8 mouse cellular contexts compared by ENCODE assay signal in the genomic region with DNA sequence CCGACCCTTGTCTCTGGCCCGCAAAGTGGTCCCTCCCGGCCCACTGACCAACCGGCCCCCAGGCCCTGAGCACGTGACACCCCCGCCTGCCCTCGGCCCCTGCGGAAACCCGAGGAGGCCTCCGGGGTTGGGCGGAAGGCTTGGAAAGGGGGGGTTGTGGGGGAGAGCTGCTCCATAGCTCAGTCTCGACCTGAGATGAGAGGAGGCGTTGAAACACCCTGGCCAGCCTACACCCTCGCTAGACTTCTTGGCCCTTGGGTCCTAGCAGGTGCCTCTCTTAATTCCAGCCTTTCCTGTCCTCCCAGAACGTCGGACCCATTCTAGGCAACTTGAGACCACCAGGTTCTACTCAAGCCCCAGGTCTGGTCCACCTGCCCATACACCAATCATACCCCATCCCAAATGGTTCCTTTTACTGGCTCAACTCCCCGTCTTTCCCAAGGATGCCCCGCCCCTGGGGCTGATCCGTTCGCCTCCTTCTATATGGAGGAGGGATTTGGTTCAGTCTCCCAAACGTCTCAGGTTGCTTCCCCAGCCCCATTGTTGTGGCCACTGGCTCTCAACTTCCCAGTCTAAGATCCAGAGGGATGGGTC. TPM values are rescaled to one million over a fixed set of nuclear protein-coding genes. Genes with fewer than 3 reads are reported as not detected.
DNase-seq lines count a peak whose midpoint lies in the region; ATAC-seq lines count a peak whose summit lies in the region.

A gene (minus strand): TSS at position 45 of the 594 bp plus-strand sequence.

- H3K27me3 ChIP-seq in forebrain, embryonic 11.5 days (ENCODE audit: control insufficient read depth, insufficient read depth, low read length): no peaks in the 10 kb centered on the region
- peaks cover 26% of the 10 kb centered on the region for H3K27me3 ChIP-seq in midbrain, embryonic 12.5 days

- peak within 1 kb of the TSS; percentile 83 for H3K9ac ChIP-seq in forebrain, embryonic 11.5 days (ENCODE audit: low read length)
- peak within 1 kb of the TSS; percentile 64 for H3K9ac ChIP-seq in midbrain, embryonic 12.5 days (replicated peaks)

- peaks cover 4% of the 10 kb centered on the region; the same call in 1 of the 2 replicates for H3K4me1 ChIP-seq in forebrain, embryonic 11.5 days (replicated peaks; ENCODE audit: control insufficient read depth, insufficient read depth, low read length)
- peaks cover 30% of the 10 kb centered on the region for H3K4me1 ChIP-seq in midbrain, embryonic 12.5 days

- H3K9me3 ChIP-seq in forebrain, embryonic 11.5 days (ENCODE audit: control insufficient read depth, low read length): no peaks in the 10 kb centered on the region
- no peaks in the 10 kb centered on the region for H3K9me3 ChIP-seq in midbrain, embryonic 12.5 days

- H3K4me3 ChIP-seq in forebrain, embryonic 11.5 days (ENCODE audit: low read depth, low read length): peak within 1 kb of the TSS; percentile 57
- H3K4me3 ChIP-seq in midbrain, embryonic 12.5 days: peak within 1 kb of the TSS; percentile 55

- no peaks in the 10 kb centered on the region for H3K36me3 ChIP-seq in forebrain, embryonic 11.5 days (ENCODE audit: control insufficient read depth, insufficient read depth, low read length)
- peaks cover 33% of the 10 kb centered on the region for H3K36me3 ChIP-seq in midbrain, embryonic 12.5 days

- peak within 1 kb of the TSS; percentile 37; the same call in 1 of the 2 replicates for H3K27ac ChIP-seq in forebrain, embryonic 11.5 days (ENCODE audit: low read depth, low read length)
- H3K27ac ChIP-seq in midbrain, embryonic 12.5 days (replicated peaks): peak within 1 kb of the TSS; percentile 44

- WGBS in forebrain, embryonic 11.5 days: under 1% methylated on average over 21 of the region's 21 CpGs
- 0% methylated on average over 21 of the region's 21 CpGs for WGBS in midbrain, embryonic 12.5 days

- intact Hi-C loops in heart, postnatal 10 days (cut with DNase I): no loop called here

- peak; percentile 84 for ATAC-seq in forebrain, embryonic 11.5 days (replicated peaks; ENCODE audit: low FRiP score)
- peak; percentile 79 for ATAC-seq in midbrain, embryonic 12.5 days (ENCODE audit: low FRiP score, low read depth)

- peak within 1 kb of the TSS; percentile 93 for H3K4me2 ChIP-seq in forebrain, embryonic 11.5 days (ENCODE audit: low read depth, low read length, severe bottlenecking)
- H3K4me2 ChIP-seq in midbrain, embryonic 12.5 days (replicated peaks): peak within 1 kb of the TSS; percentile 99

- DNase-seq in Muller cell, postnatal 12 days (ENCODE audit: inconsistent ontology term): peak; percentile 47
- peak; percentile 64 to 76 for DNase-seq in adrenal gland, postnatal 36 days
- peak; percentile 85 for DNase-seq in forebrain, embryonic 11.5 days (ENCODE audit: low spot score)
- DNase-seq in heart, postnatal 10 days: peak in 1 of 2 experiments; percentile 76
- DNase-seq in kidney, postnatal 4 days: peak; percentile 59 to 77
- no peak for DNase-seq in right cerebral cortex, postnatal 14 days
- DNase-seq in spleen, postnatal 4 days (ENCODE audit: low spot score in 2 of 2): no peak

RNA-seq across cellular contexts. Expression of the gene that starts here (rescaled TPM):
- 10 to 100 TPM in 1 of 2 experiments, 1 to 10 TPM in 1; 8.8 to 10.6 TPM for total RNA-seq in adrenal gland, postnatal 36 days (2021)
- 26.9 and 29.8 TPM in 2 replicates for polyA plus RNA-seq in forebrain, embryonic 11.5 days (2014; fragmentation: Nextera tagmentation; extraction: Ambion mirVana)
- total RNA-seq in heart, postnatal 10 days (2021): 10 to 100 TPM; 23.8 to 24.8 TPM
- polyA plus RNA-seq in midbrain, embryonic 12.5 days (2016; fragmentation: Nextera tagmentation; extraction: Ambion mirVana): 14.5 and 20.1 TPM in 2 replicates

Comparison
In these comparisons a context has a peak if more than half of its experiments do, and no peak if none do; other contexts are left out.
1. DNase-seq: peak in Muller cell, postnatal 12 days (single experiment), adrenal gland, postnatal 36 days (2 of 2), forebrain, embryonic 11.5 days (single experiment) and kidney, postnatal 4 days (2 of 2); none in right cerebral cortex, postnatal 14 days (single experiment) and spleen, postnatal 4 days (0 of 2).